Mouse (Mus musculus): ENCODE measurements around the gene Sirt3. TPM values are rescaled to one million over a fixed set of nuclear protein-coding genes. Genes with fewer than 3 reads are reported as not detected.
"Not testable (repeated sequence)": the region's sequence is repeated elsewhere in the genome, so short reads cannot be mapped to it uniquely, and the experiment has no call there.

Sirt3 gene
- polyA plus RNA-seq, 1 experiment from 2014 or later = 27.6 TPM

DNA sequence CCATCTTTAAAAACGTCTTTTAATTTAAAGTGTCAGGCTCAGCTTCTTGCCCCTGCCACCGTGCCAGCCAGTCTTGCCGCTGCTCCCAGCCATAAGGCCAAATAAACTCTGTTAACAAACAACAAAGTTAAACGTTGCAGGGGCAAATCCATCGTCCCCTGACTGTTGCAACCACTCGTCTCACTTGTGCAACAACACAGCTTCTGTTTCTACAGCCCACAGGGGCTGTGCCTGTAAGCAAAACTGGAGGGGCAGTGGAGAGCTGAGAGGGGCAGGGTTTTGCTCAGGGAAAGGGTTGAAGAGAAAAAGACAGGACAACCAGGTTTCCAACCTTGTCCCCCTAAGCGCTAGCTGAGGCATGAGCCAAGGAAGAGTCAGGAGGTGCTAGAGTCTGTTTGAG, 26.1 kb upstream of the Sirt3 start:
- DNase-seq (ENCODE audit: low spot score) = no peak
- WGBS = 53% methylated on average over 7 of the region's 7 CpGs

DNA sequence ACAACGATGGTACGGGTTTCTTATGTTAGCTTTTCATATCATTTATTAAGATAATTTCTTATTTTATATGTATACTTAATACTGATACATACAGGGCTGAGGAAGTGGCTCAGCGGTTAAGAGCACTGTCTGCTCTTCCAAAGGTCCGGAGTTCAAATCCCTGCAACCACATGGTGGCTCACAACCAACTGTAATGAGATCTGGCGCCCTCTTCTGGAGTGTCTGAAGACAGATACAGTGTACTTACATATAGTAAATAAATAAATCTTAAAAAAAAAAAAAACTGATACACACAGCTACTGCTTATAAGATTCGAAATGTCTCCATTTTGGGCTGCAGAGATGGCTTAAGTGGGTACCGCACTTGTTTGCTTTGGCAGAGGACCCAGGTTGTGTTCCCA, 25.6 kb upstream of the Sirt3 start:
- no peaks in the 10 kb centered on the region for H3K9me3 ChIP-seq (replicated peaks)
- H3K4me1 ChIP-seq = peaks cover 22% of the 10 kb centered on the region
- WGBS = 85% methylated on average over 7 of the region's 7 CpGs
- H3K36me3 ChIP-seq = no peaks in the 10 kb centered on the region
- no peak overlapping the region for H3K4me3 ChIP-seq
- no peak for DNase-seq (ENCODE audit: low spot score)
- no peaks in the 10 kb centered on the region for H3K27me3 ChIP-seq (ENCODE audit: low read depth, poor library complexity, severe bottlenecking)
- no peak overlapping the region for H3K27ac ChIP-seq

More for the DNA sequence above, 26.1 kb upstream of the Sirt3 start:
- Histone ChIP-seq H3K27me3 (ENCODE audit: low read depth, poor library complexity, severe bottlenecking) (no peaks in the 10 kb centered on the region), H3K36me3 (no peaks in the 10 kb centered on the region), H3K27ac (no peak overlapping the region), H3K4me3 (peak overlapping the region; percentile 51; the same call in 1 of the 2 replicates), H3K4me1 (peaks cover 17% of the 10 kb centered on the region), H3K9me3 (replicated peaks) (no peaks in the 10 kb centered on the region)

DNA sequence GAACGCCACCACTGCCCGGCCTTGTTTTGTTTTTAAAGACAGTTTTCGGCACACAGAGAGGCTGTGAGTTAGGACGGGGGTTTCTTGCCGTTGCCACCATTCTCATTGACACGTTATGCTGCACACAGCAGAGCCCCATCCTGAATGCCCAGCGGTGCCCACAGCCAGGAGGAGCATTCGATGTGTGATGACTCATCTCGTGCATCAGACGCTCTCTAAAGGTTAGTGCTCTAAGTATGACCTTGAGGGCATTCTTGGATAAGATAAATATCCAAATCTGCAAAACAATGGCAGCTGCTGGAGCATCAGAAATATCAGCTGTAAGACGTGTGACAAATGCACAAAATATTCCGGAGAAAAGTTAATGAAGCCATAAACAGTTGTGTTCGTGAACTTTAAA, 25.0 kb upstream of the Sirt3 start:
- Histone ChIP-seq H3K4me1 (peaks cover 26% of the 10 kb centered on the region), H3K27ac (no peak overlapping the region), H3K27me3 (ENCODE audit: low read depth, poor library complexity, severe bottlenecking) (no peaks in the 10 kb centered on the region), H3K4me3 (no peak overlapping the region), H3K9me3 (replicated peaks) (no peaks in the 10 kb centered on the region), H3K36me3 (no peaks in the 10 kb centered on the region)
- 88% methylated on average over 13 of the region's 13 CpGs for WGBS
- DNase-seq (ENCODE audit: low spot score) = no peak

DNA sequence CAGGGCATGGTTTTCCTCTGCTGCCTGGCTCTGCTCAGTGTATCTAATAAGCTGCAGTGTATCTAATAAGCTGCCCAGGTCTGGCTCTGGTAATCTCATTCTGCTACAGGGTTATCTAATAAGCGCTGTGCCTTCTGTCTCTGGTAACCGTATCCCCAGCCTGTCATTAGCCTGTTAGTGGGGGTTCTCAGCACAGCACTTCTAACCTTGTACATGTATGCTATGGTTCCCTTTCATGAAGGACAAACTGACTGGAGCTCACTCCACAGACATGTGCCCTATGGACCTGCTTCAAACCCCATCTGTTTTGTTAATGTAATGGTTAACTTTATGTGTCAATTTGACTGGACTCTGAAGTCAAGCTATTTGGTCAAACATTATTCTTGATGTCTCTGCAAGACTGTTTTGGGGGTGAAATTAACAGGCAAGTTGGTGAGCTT, 23.6 kb upstream of the Sirt3 start:
- Histone ChIP-seq H3K27ac (no peak overlapping the region), H3K4me3 (no peak overlapping the region), H3K9me3 (replicated peaks) (no peaks in the 10 kb centered on the region), H3K27me3 (ENCODE audit: low read depth, poor library complexity, severe bottlenecking) (no peaks in the 10 kb centered on the region), H3K36me3 (0 out of 2 replicates have a peak, but pooled peaks cover 5% of the 10 kb centered on the region), H3K4me1 (peaks cover 30% of the 10 kb centered on the region)
- 85% methylated on average over 2 of the region's 2 CpGs for WGBS
- DNase-seq (ENCODE audit: low spot score) = no peak

DNA sequence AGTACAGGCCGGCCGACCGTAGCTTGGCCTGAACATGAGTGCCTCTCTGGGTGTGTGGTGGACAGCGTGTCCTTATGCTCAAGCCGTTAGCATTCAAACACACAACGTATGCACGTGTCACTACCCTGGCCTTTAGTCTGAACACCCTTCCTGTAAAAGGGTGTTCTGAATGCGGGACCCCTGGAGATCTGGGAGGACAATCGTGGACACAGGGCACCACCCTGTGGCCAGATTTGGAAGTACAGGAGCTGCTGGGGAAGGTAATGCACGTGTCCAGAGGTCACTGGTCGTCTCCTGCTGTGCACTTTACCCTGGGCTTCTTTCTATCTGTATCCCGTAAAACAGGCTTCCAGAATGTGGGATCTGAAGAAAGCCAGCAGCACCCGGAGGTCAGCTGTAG, 21.1 kb upstream of the Sirt3 start:
- no peaks in the 10 kb centered on the region for H3K9me3 ChIP-seq (replicated peaks)
- peak overlapping the region; percentile 31 for H3K27ac ChIP-seq
- peaks cover 20% of the 10 kb centered on the region for H3K4me1 ChIP-seq
- H3K27me3 ChIP-seq (ENCODE audit: low read depth, poor library complexity, severe bottlenecking) = no peaks in the 10 kb centered on the region
- peak; percentile 87 for DNase-seq (ENCODE audit: low spot score)
- peaks cover 25% of the 10 kb centered on the region for H3K36me3 ChIP-seq
- 27% methylated on average over 13 of the region's 13 CpGs for WGBS
- H3K4me3 ChIP-seq = no peak overlapping the region

DNA sequence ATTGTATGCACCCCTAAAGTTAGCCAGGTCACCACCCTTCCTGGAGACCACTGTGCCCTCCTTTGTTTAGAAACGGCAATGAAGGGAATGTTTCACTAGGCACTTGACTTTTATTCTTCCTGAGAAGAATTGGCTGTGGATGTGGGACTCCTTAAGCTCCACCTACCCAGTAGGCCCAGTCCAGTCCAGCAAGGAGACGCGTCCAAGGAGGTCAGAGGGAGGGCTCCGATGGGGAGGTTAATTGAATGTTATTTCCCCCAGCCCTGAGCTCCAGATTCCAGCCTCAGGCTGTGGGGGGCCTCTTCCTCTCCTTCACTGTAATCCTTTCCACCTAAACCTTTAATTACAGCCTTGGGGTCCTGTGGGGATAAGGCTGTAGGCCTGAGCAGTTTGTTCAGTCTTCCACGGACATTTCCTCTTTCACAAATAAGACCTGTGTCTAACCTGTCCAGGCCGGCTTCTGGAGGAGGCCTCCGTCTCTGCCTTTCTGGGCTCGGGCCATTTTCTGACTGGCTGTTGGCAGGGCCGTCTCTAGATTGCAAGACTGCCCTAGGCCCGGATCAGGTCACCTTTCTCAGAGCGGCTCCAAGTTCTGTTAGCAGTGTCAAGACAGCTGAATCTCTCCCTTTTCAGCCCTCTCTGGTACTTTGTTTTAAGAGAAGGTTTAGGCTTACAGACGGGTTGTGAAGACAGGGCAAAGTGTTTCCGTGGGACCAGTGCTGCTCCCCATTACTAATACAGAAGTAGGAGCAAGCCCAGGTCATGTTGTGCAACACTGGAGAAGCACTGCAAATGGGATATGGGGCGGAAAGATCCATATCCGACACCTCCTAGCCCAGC, 20.1 kb upstream of the Sirt3 start:
- Histone ChIP-seq H3K4me1 (peaks cover 18% of the 10 kb centered on the region), H3K9me3 (replicated peaks) (no peaks in the 10 kb centered on the region), H3K36me3 (peaks cover 35% of the 10 kb centered on the region), H3K4me3 (no peak overlapping the region), H3K27me3 (ENCODE audit: low read depth, poor library complexity, severe bottlenecking) (no peaks in the 10 kb centered on the region), H3K27ac (peak overlapping the region; percentile 31; the same call in 1 of the 2 replicates)
- DNase-seq (ENCODE audit: low spot score) = no peak
- 76% methylated on average over 15 of the region's 15 CpGs for WGBS

DNA sequence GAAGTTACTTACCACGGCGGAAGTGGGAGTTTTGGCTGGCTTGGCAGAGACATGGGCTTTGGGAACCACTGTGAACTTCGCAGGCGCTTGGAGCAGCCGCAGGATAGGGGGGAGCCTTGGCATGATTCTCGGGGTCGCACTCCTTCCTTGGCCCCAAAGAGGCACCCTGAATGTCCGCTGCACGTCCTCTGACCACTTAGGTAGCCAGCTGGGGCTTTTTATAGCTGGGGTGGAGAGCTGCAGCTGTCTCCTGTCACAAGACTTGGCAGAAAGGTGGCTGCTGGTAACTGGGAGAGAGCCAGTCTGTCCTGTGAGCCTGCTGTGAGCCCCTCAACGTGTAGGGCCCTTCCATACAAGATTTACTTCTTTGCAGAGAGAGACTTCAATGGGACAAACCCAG, 18.1 kb upstream of the Sirt3 start, which contains the start of gene Cox8b:
Cox8b (minus strand) TSS at position 227 of the 400 bp plus-strand sequence.
- Histone ChIP-seq H3K9me3 (replicated peaks) (no peaks in the 10 kb centered on the region), H3K27ac (no peak within 1 kb of the TSS), H3K4me3 (no peak within 1 kb of the TSS), H3K4me1 (peaks cover 18% of the 10 kb centered on the region), H3K36me3 (peaks cover 54% of the 10 kb centered on the region), H3K27me3 (ENCODE audit: low read depth, poor library complexity, severe bottlenecking) (no peaks in the 10 kb centered on the region)
- 68% methylated on average over 10 of the region's 10 CpGs for WGBS
- no peak for DNase-seq (ENCODE audit: low spot score)

DNA sequence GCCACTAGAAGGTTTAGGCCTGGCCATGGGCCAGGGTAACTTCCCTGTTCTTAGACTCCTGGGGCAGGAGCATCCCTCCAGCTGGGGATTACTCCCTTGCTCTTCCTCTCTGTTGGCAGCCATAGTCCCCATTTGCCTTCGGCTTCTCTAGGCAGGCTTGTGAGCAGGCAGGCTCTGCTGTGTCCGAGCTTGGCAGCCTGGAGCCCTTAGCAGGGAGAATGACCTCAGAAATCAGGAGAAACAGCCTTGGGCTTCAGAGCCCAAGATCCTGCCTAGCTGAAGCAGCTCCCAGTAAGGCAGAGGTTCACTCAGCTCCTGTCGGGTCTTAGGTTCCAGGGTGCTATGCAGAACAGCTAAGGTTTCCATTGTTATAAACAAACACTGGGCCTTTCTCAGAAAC, 17.0 kb upstream of the Sirt3 start:
- Histone ChIP-seq H3K4me1 (peaks cover 18% of the 10 kb centered on the region), H3K4me3 (no peak overlapping the region), H3K9me3 (replicated peaks) (no peaks in the 10 kb centered on the region), H3K27ac (no peak overlapping the region), H3K36me3 (peaks cover 63% of the 10 kb centered on the region), H3K27me3 (ENCODE audit: low read depth, poor library complexity, severe bottlenecking) (no peaks in the 10 kb centered on the region)
- WGBS = 87% methylated on average over 3 of the region's 3 CpGs
- DNase-seq (ENCODE audit: low spot score) = no peak

DNA sequence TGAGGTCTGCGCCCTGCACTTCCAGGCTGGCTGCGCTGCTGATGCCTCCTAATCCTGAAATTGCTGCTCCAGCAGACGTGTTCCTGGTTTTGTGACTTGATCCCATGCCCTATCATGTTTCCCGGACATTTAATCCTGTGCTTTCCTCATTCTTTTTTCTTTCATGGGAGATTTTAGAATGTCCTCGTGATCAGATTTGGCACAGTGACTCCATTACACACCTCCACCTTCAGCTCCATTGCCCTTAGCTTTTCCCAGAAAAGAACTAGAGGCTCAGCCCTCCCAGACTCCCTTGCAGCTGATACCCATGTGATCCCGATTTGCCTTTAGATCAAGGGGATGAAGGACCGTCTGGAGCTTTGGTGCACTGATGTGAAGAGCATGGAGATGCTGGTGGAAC, 15.8 kb upstream of the Sirt3 start:
- no peaks in the 10 kb centered on the region for H3K9me3 ChIP-seq (replicated peaks)
- no peaks in the 10 kb centered on the region for H3K27me3 ChIP-seq (ENCODE audit: low read depth, poor library complexity, severe bottlenecking)
- no peak for DNase-seq (ENCODE audit: low spot score)
- no peak overlapping the region for H3K27ac ChIP-seq
- H3K36me3 ChIP-seq = peaks cover 76% of the 10 kb centered on the region
- 89% methylated on average over 7 of the region's 7 CpGs for WGBS
- peaks cover 10% of the 10 kb centered on the region for H3K4me1 ChIP-seq
- no peak overlapping the region for H3K4me3 ChIP-seq

DNA sequence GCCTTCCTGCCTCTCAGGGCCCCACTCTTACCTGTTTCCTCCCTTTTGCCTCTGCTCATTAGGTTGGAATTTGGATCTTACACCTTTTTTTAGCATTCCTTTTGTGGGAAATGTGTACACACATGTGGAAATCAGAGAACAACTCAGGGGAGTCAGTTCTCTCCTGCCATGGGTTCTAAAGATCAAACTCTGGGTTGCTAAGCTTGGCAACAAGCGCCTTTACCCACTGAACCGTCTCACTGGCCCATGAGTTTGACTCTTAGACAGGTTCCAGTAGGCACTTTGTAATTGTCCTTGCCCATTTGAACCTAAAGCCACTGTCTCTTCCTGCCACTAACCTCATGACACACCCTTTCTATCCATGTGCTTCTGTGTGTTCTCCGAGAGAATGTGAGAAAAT, 12.5 kb upstream of the Sirt3 start:
- Histone ChIP-seq H3K36me3 (peaks cover 86% of the 10 kb centered on the region), H3K4me3 (no peak overlapping the region), H3K27me3 (ENCODE audit: low read depth, poor library complexity, severe bottlenecking) (no peaks in the 10 kb centered on the region), H3K4me1 (no peaks in the 10 kb centered on the region), H3K9me3 (replicated peaks) (no peaks in the 10 kb centered on the region), H3K27ac (no peak overlapping the region)
- no peak for DNase-seq (ENCODE audit: low spot score)
- WGBS = 92% methylated on average over 3 of the region's 3 CpGs

DNA sequence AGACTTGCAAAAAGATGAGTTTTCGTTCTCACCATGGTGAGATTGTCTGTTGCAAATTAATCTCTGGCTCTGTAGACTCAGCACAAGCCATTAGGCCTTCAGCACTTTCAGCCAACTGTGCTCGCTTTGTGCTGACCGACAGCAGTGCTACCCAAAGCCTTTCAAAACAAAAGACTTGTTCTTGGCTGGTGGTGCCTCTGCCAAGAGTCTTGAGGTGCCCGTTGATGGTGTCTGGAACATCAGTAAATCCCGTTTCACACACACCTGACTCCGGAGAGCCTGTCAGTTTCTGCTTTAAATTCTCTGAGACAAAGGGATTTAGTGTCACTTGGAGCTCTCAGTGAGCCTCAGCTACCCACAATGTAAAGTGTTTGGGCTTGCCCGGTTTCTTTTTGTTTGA, 11.9 kb upstream of the Sirt3 start:
- Histone ChIP-seq H3K27ac (no peak overlapping the region), H3K36me3 (peaks cover 86% of the 10 kb centered on the region), H3K27me3 (ENCODE audit: low read depth, poor library complexity, severe bottlenecking) (no peaks in the 10 kb centered on the region), H3K4me3 (no peak overlapping the region), H3K4me1 (no peaks in the 10 kb centered on the region), H3K9me3 (replicated peaks) (no peaks in the 10 kb centered on the region)
- 91% methylated on average over 7 of the region's 7 CpGs for WGBS
- no peak for DNase-seq (ENCODE audit: low spot score)

DNA sequence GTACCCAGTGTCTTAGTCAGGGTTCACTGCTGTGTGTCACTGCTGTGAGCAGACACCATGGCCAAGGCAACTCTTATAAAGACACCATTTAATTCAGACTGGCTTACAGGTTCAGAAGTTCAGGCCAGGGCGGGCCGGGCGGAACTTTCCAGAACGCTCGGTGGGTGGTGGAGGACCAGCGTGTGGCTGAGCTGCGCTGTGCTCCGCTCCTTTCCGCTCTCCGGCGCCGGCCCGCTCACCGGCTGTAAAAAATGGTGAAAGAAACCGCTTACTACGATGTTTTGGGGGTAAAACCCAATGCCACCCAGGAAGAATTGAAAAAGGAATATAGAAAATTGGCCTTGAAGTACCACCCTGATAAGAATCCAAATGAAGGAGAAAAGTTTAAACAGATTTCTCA, 8.5 kb upstream of the Sirt3 start:
- not testable (repeated sequence) for H3K4me3 ChIP-seq; H3K9me3 ChIP-seq (replicated peaks); DNase-seq (ENCODE audit: low spot score); H3K27me3 ChIP-seq (ENCODE audit: low read depth, poor library complexity, severe bottlenecking); H3K27ac ChIP-seq; H3K4me1 ChIP-seq
- 94% methylated on average over 16 of the region's 16 CpGs for WGBS
- H3K36me3 ChIP-seq = peaks cover 85% of the 10 kb centered on the region

DNA sequence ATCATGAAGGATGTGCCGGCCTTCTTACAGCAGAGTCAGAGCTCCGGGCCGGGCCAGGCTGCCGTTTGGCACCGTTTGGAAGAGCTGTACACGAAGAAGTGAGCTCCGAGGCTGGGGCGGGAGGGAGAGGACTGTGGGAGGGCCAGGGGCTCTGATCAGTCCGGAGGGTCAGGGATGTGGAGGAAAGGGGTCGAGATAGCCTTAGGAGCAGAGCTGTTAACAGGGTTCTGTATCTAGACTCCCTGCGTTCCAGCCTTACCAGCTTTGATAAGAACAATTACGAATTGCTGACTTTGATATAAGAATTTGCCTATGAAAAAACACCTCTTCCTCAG, 327 bp upstream of the Sirt3 start:
- H3K27ac ChIP-seq = peak overlapping the region; percentile 90

More for the DNA sequence above, 327 bp upstream of the Sirt3 start:
- Histone ChIP-seq H3K36me3 (peaks cover 40% of the 10 kb centered on the region), H3K27me3 (ENCODE audit: low read depth, poor library complexity, severe bottlenecking) (no peaks in the 10 kb centered on the region), H3K9me3 (replicated peaks) (no peaks in the 10 kb centered on the region), H3K4me3 (peak overlapping the region; percentile 91), H3K4me1 (peaks cover 16% of the 10 kb centered on the region)
- DNase-seq (ENCODE audit: low spot score) = no peak
- WGBS = under 1% methylated on average over 12 of the region's 12 CpGs
